Mouse (Mus musculus) kidney, postnatal 0 days (tissue): ENCODE data around the gene Galr3. TPM values are rescaled to one million over a fixed set of nuclear protein-coding genes. Genes with fewer than 3 reads are reported as not detected.
A peak's percentile ranks its signal among the peaks of the same experiment; 100 is the strongest.

Source experiments
- ATAC-seq: fragments of 200-750 bp; cut with Nextera tagmentation; replicated peaks from 2 replicates; pipeline ENCODE4 v1.8.0; 2017; ENCODE audit warnings: low read depth, moderate number of reproducible peaks, moderate TSS enrichment, moderate library complexity; ENCODE audit not compliant: low FRiP score
- DNase-seq: peaks from one replicate; pipeline ENCODE4 v3.0.0-alpha.2; 2016; ENCODE audit warnings: low spot score
- H3K27ac ChIP-seq: fragments of 300-500 bp; sonication (generic); 2 replicates; pipeline ENCODE4 v1.5.1; 2014; ENCODE audit warnings: mild to moderate bottlenecking
- H3K27me3 ChIP-seq: fragments of 300-500 bp; sonication (generic); 2 replicates; pipeline ENCODE4 v1.6.1; 2014; ENCODE audit warnings: low read length, mixed read lengths; ENCODE audit not compliant: insufficient read depth
- H3K36me3 ChIP-seq: fragments of 300-500 bp; sonication (generic); 2 replicates; pipeline ENCODE4 v1.6.1; 2014; ENCODE audit warnings: low read length, mixed read lengths; ENCODE audit not compliant: insufficient read depth
- H3K4me1 ChIP-seq: fragments of 300-500 bp; sonication (generic); replicated peaks from 2 replicates; pipeline ENCODE4 v1.6.1; 2014; ENCODE audit warnings: antibody characterized with exemption, low read length, mixed read lengths; ENCODE audit not compliant: insufficient read depth
- H3K4me2 ChIP-seq: fragments of 300-500 bp; sonication (generic); 2 replicates; pipeline ENCODE4 v1.6.1; 2014; ENCODE audit warnings: mild to moderate bottlenecking, low read length, moderate library complexity, mixed read lengths
- H3K4me3 ChIP-seq: fragments of 300-500 bp; sonication (generic); replicated peaks from 2 replicates; pipeline ENCODE4 v1.5.1; 2014; ENCODE audit warnings: low read depth, low read length
- H3K9ac ChIP-seq: fragments of 300-500 bp; sonication (generic); 2 replicates; pipeline ENCODE4 v1.6.1; 2014; ENCODE audit warnings: low read depth, low read length
- H3K9me3 ChIP-seq: fragments of 300-500 bp; sonication (generic); replicated peaks from 2 replicates; pipeline ENCODE4 v1.6.1; 2016; ENCODE audit warnings: low read length, inconsistent platforms, mixed read lengths
- CTCF ChIP-seq: IDR thresholded peaks from 2 replicates; pipeline ENCODE4 v1.5.1; 2016; ENCODE audit warnings: antibody characterized with exemption, low read depth, mild to moderate bottlenecking, moderate library complexity
- WGBS: fragments of 180-500 bp; shearing (Covaris S2); extraction: QIAGEN DNeasy Blood & Tissue Kit; methylation state at CpG from one replicate; pipeline ENCODE4 v1.1.7; 2014; 5-methylcytosine and 5-hydroxymethylcytosine counted together
- polyA plus RNA-seq: library from polyadenylated mRNA; unstranded; fragments of >200 nt; fragmentation: Nextera tagmentation; extraction: Ambion mirVana; gene quantifications from 2 replicates; pipeline ENCODE4 v1.2.1, GENCODE M21; 2015

The Galr3 gene
- polyA plus RNA-seq, 1 experiment from 2014 or later, result 0.13 TPM

- 63% methylated on average over 4 of the region's 4 CpGs for WGBS
- Histone ChIP-seq H3K4me3 (no peak overlapping the region), H3K27me3 (0 out of 2 replicates have a peak, but pooled peaks cover 2% of the 10 kb centered on the region), H3K27ac (no peak overlapping the region), H3K36me3 (0 out of 2 replicates have a peak, but pooled peaks cover under 1% of the 10 kb centered on the region), H3K4me1 (peaks cover 11% of the 10 kb centered on the region; the same call in 1 of the 2 replicates), H3K4me2 (no peak overlapping the region), H3K9me3 (no peaks in the 10 kb centered on the region), H3K9ac (no peak overlapping the region)
- ATAC-seq (no peak), DNase-seq (no peak)
- TF ChIP-seq CTCF, result no peak
These were observed 6.5 kb downstream of the Galr3 start for GRCm38 (mm10) chr15:79048186-79048585.

GRCm38 (mm10) chr15:79050160-79050845, 8.6 kb downstream of the Galr3 start:
- H3K9ac ChIP-seq, result no peak overlapping the region
- no peak for ATAC-seq

GRCm38 (mm10) chr15:79050964-79051363, 9.3 kb downstream of the Galr3 start:
- no peaks in the 10 kb centered on the region for H3K27me3 ChIP-seq
- no peak for TF ChIP-seq CTCF
- H3K9me3 ChIP-seq, result no peaks in the 10 kb centered on the region
- no peak for DNase-seq
- WGBS, result 68% methylated on average over 2 of the region's 2 CpGs
- H3K4me3 ChIP-seq, result no peak overlapping the region
- 0 out of 2 replicates have a peak, but pooled peaks cover 3% of the 10 kb centered on the region for H3K4me1 ChIP-seq
- H3K36me3 ChIP-seq, result peaks cover 28% of the 10 kb centered on the region
- H3K4me2 ChIP-seq, result no peak overlapping the region
- 0 out of 2 replicates have a peak overlapping the region, but pooled peaks have one; percentile 27 for H3K9ac ChIP-seq
- peak overlapping the region; percentile 87 for H3K27ac ChIP-seq
- no peak for ATAC-seq

More at GRCm38 (mm10) chr15:79050160-79050845, 8.6 kb downstream of the Galr3 start:
- Histone ChIP-seq H3K9me3 (no peaks in the 10 kb centered on the region), H3K27ac (peak overlapping the region; percentile 87), H3K4me1 (0 out of 2 replicates have a peak, but pooled peaks cover 3% of the 10 kb centered on the region), H3K4me2 (no peak overlapping the region), H3K4me3 (no peak overlapping the region), H3K27me3 (no peaks in the 10 kb centered on the region), H3K36me3 (peaks cover 22% of the 10 kb centered on the region)
- no peak for DNase-seq
- no peak for TF ChIP-seq CTCF
- WGBS, result 62% methylated on average over 9 of the region's 9 CpGs

- H3K27ac ChIP-seq, result peak overlapping the region; percentile 87
- H3K36me3 ChIP-seq, result peaks cover 36% of the 10 kb centered on the region
- DNase-seq (peak; percentile 59), ATAC-seq (peak; percentile 80)
- TF ChIP-seq CTCF, result no peak
- 0 out of 2 replicates have a peak overlapping the region, but pooled peaks have one; percentile 27 for H3K9ac ChIP-seq
- H3K4me1 ChIP-seq, result 0 out of 2 replicates have a peak, but pooled peaks cover 3% of the 10 kb centered on the region
- H3K4me2 ChIP-seq, result no peak overlapping the region
- no peaks in the 10 kb centered on the region for H3K27me3 ChIP-seq
- WGBS, result 58% methylated on average over 13 of the region's 13 CpGs
- no peaks in the 10 kb centered on the region for H3K9me3 ChIP-seq
- H3K4me3 ChIP-seq, result no peak overlapping the region
These were observed 10.0 kb downstream of the Galr3 start for GRCm38 (mm10) chr15:79051461-79052360.

GRCm38 (mm10) chr15:79052366-79052765, 10.7 kb downstream of the Galr3 start:
- no peak overlapping the region for H3K9ac ChIP-seq
- ATAC-seq, result no peak
- H3K4me3 ChIP-seq, result no peak overlapping the region

GRCm38 (mm10) chr15:79056601-79057000, 14.9 kb downstream of the Galr3 start:
- Histone ChIP-seq H3K4me1 (no peaks in the 10 kb centered on the region), H3K4me3 (no peak overlapping the region), H3K9ac (no peak overlapping the region), H3K4me2 (no peak overlapping the region), H3K9me3 (no peaks in the 10 kb centered on the region), H3K36me3 (peaks cover 65% of the 10 kb centered on the region), H3K27ac (no peak overlapping the region), H3K27me3 (no peaks in the 10 kb centered on the region)
- no peak for DNase-seq
- WGBS, result 89% methylated on average over 7 of the region's 7 CpGs
- no peak for TF ChIP-seq CTCF
- ATAC-seq, result no peak

More at GRCm38 (mm10) chr15:79052366-79052765, 10.7 kb downstream of the Galr3 start:
- peaks cover 36% of the 10 kb centered on the region for H3K36me3 ChIP-seq
- H3K9me3 ChIP-seq, result no peaks in the 10 kb centered on the region
- 85% methylated on average over 2 of the region's 2 CpGs for whole genome bisulfite sequencing
- no peak for TF ChIP-seq CTCF
- no peak for DNase-seq
- H3K27ac ChIP-seq, result peak overlapping the region; percentile 87
- 0 out of 2 replicates have a peak, but pooled peaks cover 3% of the 10 kb centered on the region for H3K4me1 ChIP-seq
- H3K4me2 ChIP-seq, result no peak overlapping the region
- no peaks in the 10 kb centered on the region for H3K27me3 ChIP-seq
